Mouse (Mus musculus) kidney, postnatal 4 days (tissue): ENCODE data around the gene Gm9747.

Source experiments
- DNase-seq, 2 experiments: peaks; one replicate each; pipeline ENCODE4 v3.0.0; 2021; ENCODE audit warnings: mixed read lengths in 2 of 2

Gene Gm9747

GRCm38 (mm10) chr1:82257457-82257856 is 24.5 kb downstream of the Gm9747 start:
- DNase-seq, result peak; percentile 52 to 53

GRCm38 (mm10) chr1:82258331-82258730 is 25.4 kb downstream of the Gm9747 start:
- DNase-seq, result peak in 1 of 2 experiments; percentile 14

- DNase-seq, result no peak
These were observed 27.1 kb downstream of the Gm9747 start for GRCm38 (mm10) chr1:82260055-82260454.

- DNase-seq, result peak in 1 of 2 experiments; percentile 15
These were observed 28.2 kb downstream of the Gm9747 start for GRCm38 (mm10) chr1:82261053-82261618.

- no peak for DNase-seq
These were observed 28.7 kb downstream of the Gm9747 start for GRCm38 (mm10) chr1:82261638-82262037.

- DNase-seq, result no peak
These were observed 29.4 kb downstream of the Gm9747 start for GRCm38 (mm10) chr1:82262331-82262730.

GRCm38 (mm10) chr1:82267547-82267946 is 34.6 kb downstream of the Gm9747 start:
- no peak for DNase-seq

- no peak for DNase-seq
These were observed 39.3 kb downstream of the Gm9747 start for GRCm38 (mm10) chr1:82272231-82272630.

GRCm38 (mm10) chr1:82273529-82273928 is 40.6 kb downstream of the Gm9747 start:
- DNase-seq, result no peak

GRCm38 (mm10) chr1:82274361-82274760 is 41.4 kb downstream of the Gm9747 start:
- no peak for DNase-seq

- no peak for DNase-seq
These were observed 46.9 kb downstream of the Gm9747 start for GRCm38 (mm10) chr1:82279768-82280167.

GRCm38 (mm10) chr1:82281823-82282222 is 48.9 kb downstream of the Gm9747 start:
- DNase-seq, result no peak

- peak; percentile 89 to 95 for DNase-seq
These were observed 50.2 kb downstream of the Gm9747 start for GRCm38 (mm10) chr1:82282992-82283611.

GRCm38 (mm10) chr1:82283901-82284301 is 51.0 kb downstream of the Gm9747 start:
- peak; percentile 13 to 51 for DNase-seq

GRCm38 (mm10) chr1:82284403-82284802 is 51.5 kb downstream of the Gm9747 start:
- no peak for DNase-seq
